Mouse (Mus musculus) heart, embryonic 13.5 days (tissue): ENCODE results near the gene Mafg. TPM values are rescaled to one million over a fixed set of nuclear protein-coding genes. Genes with fewer than 3 reads are reported as not detected.

Experiments used
- ATAC-seq: fragments of 200-750 bp; cut with Nextera tagmentation; 2 replicates; pipeline ENCODE4 v1.8.0; 2017; ENCODE audit warnings: moderate TSS enrichment; ENCODE audit not compliant: insufficient number of reproducible peaks, low FRiP score, low TSS enrichment; ENCODE audit errors: extremely low read depth
- H3K27ac ChIP-seq: fragments of 300-500 bp; sonication (generic); replicated peaks from 2 replicates; pipeline ENCODE4 v1.5.1; 2015; ENCODE audit warnings: moderate library complexity, mild to moderate bottlenecking, inconsistent platforms
- H3K27me3 ChIP-seq: fragments of 300-500 bp; sonication (generic); replicated peaks from 2 replicates; pipeline ENCODE4 v1.6.1; 2015; ENCODE audit warnings: mild to moderate bottlenecking, inconsistent platforms
- H3K36me3 ChIP-seq: fragments of 300-500 bp; sonication (generic); 2 replicates; pipeline ENCODE4 v1.6.1; 2015; ENCODE audit warnings: mild to moderate bottlenecking, inconsistent platforms
- H3K4me1 ChIP-seq: fragments of 300-500 bp; sonication (generic); 2 replicates; pipeline ENCODE4 v1.6.1; 2015; ENCODE audit warnings: inconsistent platforms
- H3K4me2 ChIP-seq: fragments of 300-500 bp; sonication (generic); 2 replicates; pipeline ENCODE4 v1.6.1; 2015; ENCODE audit warnings: inconsistent platforms, mild to moderate bottlenecking, moderate library complexity
- H3K4me3 ChIP-seq: fragments of 300-500 bp; sonication (generic); 2 replicates; pipeline ENCODE4 v1.5.1; 2015; ENCODE audit warnings: moderate library complexity, mild to moderate bottlenecking, inconsistent platforms
- H3K9ac ChIP-seq: fragments of 300-500 bp; sonication (generic); 2 replicates; pipeline ENCODE4 v1.6.1; 2015; ENCODE audit warnings: inconsistent platforms, mild to moderate bottlenecking, moderate library complexity
- H3K9me3 ChIP-seq: fragments of 300-500 bp; sonication (generic); 2 replicates; pipeline ENCODE4 v1.6.1; 2016; ENCODE audit warnings: inconsistent platforms
- WGBS: fragments of 180-500 bp; shearing (Covaris S2); methylation state at CpG from one replicate; pipeline ENCODE4 v1.1.7; 2015; ENCODE audit warnings: mixed read lengths; 5-methylcytosine and 5-hydroxymethylcytosine counted together
- polyA plus RNA-seq: library from polyadenylated mRNA; unstranded; fragments of >200 nt; fragmentation: Nextera tagmentation; extraction: Ambion mirVana; gene quantifications from 2 replicates; pipeline ENCODE4 v1.2.1, GENCODE M21; 2015

Mafg gene
- polyA plus RNA-seq, 1 experiment from 2014 or later: 18.1 TPM

GRCm38 (mm10) chr11:120582268-120582981 is 51.0 kb downstream of the Mafg start:
- peaks cover 71% of the 10 kb centered on the region for H3K36me3 ChIP-seq
- 70% methylated on average over 8 of the region's 8 CpGs for WGBS

GRCm38 (mm10) chr11:120581490-120582267 is 51.7 kb downstream of the Mafg start, which contains the start of gene Arhgdia:
TSS of gene Arhgdia (minus strand) at chr11:120581624.
- peak within 1 kb of the TSS; percentile 98 for H3K9ac ChIP-seq
- H3K4me2 ChIP-seq: peak within 1 kb of the TSS; percentile 88
- peak within 1 kb of the TSS; percentile 94 for H3K27ac ChIP-seq
- peak within 1 kb of the TSS; percentile 96 for H3K4me3 ChIP-seq
- peak; percentile 63 for ATAC-seq
- H3K27me3 ChIP-seq: no peaks in the 10 kb centered on the region
- peaks cover 5% of the 10 kb centered on the region for H3K9me3 ChIP-seq
- H3K4me1 ChIP-seq: peaks cover 33% of the 10 kb centered on the region
- peaks cover 71% of the 10 kb centered on the region for H3K36me3 ChIP-seq
- WGBS: 5% methylated on average over 66 of the region's 75 CpGs

More at GRCm38 (mm10) chr11:120582268-120582981, 51.0 kb downstream of the Mafg start:
- Histone ChIP-seq H3K9ac (peak overlapping the region; percentile 98), H3K4me1 (peaks cover 33% of the 10 kb centered on the region), H3K9me3 (peaks cover 5% of the 10 kb centered on the region), H3K27me3 (no peaks in the 10 kb centered on the region), H3K4me3 (peak overlapping the region; percentile 96), H3K4me2 (peak overlapping the region; percentile 88), H3K27ac (peak overlapping the region; percentile 94)
- no peak for ATAC-seq

DNA sequence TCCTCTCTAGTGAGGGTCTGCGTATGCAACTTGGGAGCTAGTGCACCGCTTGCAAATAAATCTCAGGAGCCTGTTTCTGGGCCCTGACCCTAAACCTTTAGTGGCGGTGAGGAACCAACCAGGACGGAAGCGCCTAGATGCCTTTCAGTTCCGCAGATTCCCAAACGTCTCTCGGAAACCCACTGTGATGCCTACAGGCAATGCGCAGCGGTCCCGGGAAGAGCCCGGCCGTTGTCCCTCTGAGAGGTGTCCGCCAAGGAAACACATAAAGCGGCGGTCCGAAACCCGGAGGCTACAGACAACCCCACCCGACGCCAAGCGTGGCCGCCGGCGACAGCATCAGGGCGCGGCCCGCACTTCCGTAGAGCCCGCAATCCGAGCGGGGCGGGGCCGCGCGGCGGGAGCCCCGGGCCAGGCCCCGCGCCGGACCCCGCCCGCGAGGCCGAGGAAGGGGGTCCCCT is 52.5 kb downstream of the Mafg start:
- WGBS: under 1% methylated on average over 43 of the region's 44 CpGs

DNA sequence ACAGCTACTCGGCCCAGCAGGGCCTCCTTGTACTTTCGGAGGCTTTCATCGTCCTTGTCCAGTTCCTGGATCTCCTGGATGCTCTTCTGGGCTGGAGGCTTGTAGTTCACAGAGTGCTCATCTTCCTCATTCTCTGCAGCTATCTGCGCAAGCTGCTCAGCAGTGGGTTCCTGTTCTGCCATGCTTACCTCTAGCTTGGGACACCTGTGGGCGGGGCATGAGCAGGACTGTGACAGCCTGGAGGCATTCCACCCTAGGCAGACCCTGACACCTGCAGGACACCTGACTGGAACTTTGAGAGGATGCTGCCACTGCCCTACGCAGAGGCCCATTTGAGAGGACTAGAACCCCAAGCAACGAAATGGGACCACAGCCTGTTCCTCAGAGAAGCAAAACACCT is 53.2 kb downstream of the Mafg start:
- Histone ChIP-seq H3K9me3 (peaks cover 5% of the 10 kb centered on the region), H3K4me3 (peak overlapping the region; percentile 96), H3K4me1 (peaks cover 33% of the 10 kb centered on the region), H3K4me2 (peak overlapping the region; percentile 88), H3K27me3 (no peaks in the 10 kb centered on the region), H3K9ac (peak overlapping the region; percentile 98), H3K36me3 (peaks cover 60% of the 10 kb centered on the region), H3K27ac (peak overlapping the region; percentile 94)
- 52% methylated on average over 7 of the region's 7 CpGs for WGBS
- ATAC-seq: no peak

More for the DNA sequence above, 52.5 kb downstream of the Mafg start:
- Histone ChIP-seq H3K36me3 (peaks cover 67% of the 10 kb centered on the region), H3K4me3 (peak overlapping the region; percentile 96), H3K4me1 (peaks cover 33% of the 10 kb centered on the region), H3K4me2 (peak overlapping the region; percentile 88), H3K9me3 (peaks cover 5% of the 10 kb centered on the region), H3K27me3 (no peaks in the 10 kb centered on the region), H3K27ac (peak overlapping the region; percentile 94), H3K9ac (peak overlapping the region; percentile 98)
- peak; percentile 49 for ATAC-seq

DNA sequence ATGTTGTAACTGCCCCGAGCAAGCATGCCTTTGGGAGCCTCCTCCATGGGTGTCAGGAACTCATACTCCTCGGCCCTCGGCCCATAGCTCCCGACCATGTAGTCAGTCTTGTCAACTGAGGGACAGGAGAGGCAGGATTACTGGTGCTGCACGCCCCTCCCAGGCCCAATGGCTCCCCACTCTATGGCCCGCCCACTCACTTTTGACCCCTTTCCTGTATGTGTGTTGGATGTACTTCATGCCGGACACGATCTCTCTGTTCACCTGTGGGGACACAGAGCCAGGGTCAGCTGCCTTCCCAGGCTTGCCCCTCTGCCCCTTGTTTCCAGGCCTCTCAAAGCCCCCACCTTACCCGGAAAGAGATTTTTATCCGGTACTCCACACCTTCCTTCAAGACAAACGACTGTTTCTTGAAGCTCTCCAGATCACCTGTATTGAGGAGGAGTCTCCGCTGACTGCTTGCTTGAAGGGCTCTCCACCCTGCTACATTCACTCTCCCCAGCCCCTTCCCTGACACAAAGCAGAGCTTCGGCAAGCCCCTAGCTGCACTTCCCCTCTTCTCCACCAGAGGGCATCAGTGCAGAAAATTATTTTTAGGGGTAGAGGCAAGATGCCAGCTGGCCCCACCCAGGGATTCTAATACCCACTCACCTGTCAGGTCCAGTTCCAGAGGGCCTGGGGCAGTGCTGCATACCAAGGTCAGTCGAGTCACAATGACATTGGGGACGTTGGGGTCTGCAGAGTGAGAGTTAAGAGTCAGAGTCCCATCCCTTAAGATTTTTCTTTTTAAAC is 53.9 kb downstream of the Mafg start:
- peaks cover 55% of the 10 kb centered on the region for H3K36me3 ChIP-seq
- peak overlapping the region; percentile 94 for H3K27ac ChIP-seq
- ATAC-seq: no peak
- 44% methylated on average over 15 of the region's 15 CpGs for WGBS
- peak overlapping the region; percentile 88 for H3K4me2 ChIP-seq
- peaks cover 36% of the 10 kb centered on the region for H3K4me1 ChIP-seq
- peak overlapping the region; percentile 96 for H3K4me3 ChIP-seq
- no peaks in the 10 kb centered on the region for H3K27me3 ChIP-seq
- H3K9me3 ChIP-seq: peaks cover 5% of the 10 kb centered on the region
- peak overlapping the region; percentile 98 for H3K9ac ChIP-seq

DNA sequence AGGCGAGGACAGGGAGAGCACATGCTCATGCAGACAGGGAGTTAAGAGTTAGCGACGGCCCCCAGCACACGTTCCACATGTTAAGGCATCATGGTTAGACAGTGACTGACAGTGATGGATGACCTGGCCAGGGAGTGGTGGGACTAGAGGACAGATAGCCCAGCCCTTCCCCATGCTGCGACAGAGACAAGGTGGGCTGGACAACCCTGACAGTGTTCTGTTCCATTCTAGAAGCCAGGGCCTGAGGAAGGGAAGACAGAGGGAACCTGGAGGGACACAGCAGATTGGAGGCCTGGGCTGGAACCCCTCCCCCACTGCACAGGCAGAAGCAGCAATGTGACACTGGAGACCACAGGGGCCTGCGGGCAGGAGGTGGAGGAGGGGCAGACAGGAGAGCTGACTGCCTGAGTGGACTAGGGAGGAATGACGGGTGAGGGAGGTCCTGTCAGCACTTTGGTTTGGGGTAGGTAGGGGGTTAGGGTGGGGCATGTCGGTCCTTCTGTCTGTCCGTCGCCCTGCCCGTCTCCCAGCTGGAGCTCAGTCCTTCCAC is 54.6 kb downstream of the Mafg start:
- no peak for ATAC-seq
- Histone ChIP-seq H3K4me2 (no peak overlapping the region), H3K4me3 (peak overlapping the region; percentile 96; the same call in 1 of the 2 replicates), H3K27me3 (no peaks in the 10 kb centered on the region), H3K4me1 (peaks cover 44% of the 10 kb centered on the region), H3K27ac (no peak overlapping the region), H3K36me3 (peaks cover 47% of the 10 kb centered on the region), H3K9ac (peak overlapping the region; percentile 98), H3K9me3 (peaks cover 1% of the 10 kb centered on the region; the same call in 1 of the 2 replicates)
- WGBS: 64% methylated on average over 11 of the region's 11 CpGs

GRCm38 (mm10) chr11:120578024-120578693 is 55.2 kb downstream of the Mafg start:
- peaks cover 42% of the 10 kb centered on the region for H3K36me3 ChIP-seq
- ATAC-seq: no peak
- peaks cover 45% of the 10 kb centered on the region for H3K4me1 ChIP-seq
- no peaks in the 10 kb centered on the region for H3K9me3 ChIP-seq
- WGBS: 80% methylated on average over 10 of the region's 10 CpGs
- H3K27me3 ChIP-seq: no peaks in the 10 kb centered on the region
- H3K9ac ChIP-seq: peak overlapping the region; percentile 98
- H3K4me2 ChIP-seq: no peak overlapping the region
- no peak overlapping the region for H3K4me3 ChIP-seq
- H3K27ac ChIP-seq: no peak overlapping the region

DNA sequence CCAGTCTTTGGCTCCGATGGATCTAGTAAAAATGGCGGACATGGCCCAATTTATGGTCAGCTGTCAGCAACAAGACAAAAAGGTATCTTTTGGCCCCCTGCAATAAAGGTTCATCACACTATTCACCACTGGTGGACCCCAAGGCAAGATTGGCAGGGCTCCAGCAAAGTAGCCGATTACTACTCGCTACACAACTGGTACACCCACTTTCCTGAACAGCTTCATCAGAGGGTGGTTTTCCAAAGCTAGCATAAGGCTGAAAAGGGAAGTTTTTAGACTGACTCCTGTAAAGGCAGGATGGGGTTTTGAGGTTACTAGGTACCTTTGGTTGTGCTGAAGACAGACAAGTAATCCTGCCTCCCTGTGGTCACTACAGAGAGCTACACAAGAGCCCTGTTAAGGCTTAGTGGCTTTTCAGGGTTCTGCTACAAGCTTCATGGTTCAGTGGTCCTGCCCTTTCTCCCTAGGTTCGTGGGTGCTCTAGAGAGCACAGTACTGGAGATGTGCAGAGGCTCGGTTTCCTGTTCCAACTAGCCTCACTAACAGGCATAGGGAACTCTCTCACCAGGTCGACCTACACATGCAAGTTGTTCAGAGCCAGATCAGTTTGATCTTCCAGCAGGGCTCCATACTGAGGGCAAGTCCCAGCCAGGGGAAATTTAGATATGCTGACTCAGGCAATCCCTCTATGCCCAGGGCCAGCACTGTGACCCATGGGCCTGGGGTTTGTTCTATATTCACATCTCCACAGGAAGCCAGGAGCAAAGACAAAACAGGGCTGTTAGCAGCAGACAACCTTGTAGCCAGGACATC is 56.0 kb downstream of the Mafg start:
- no peaks in the 10 kb centered on the region for H3K27me3 ChIP-seq
- no peak overlapping the region for H3K4me2 ChIP-seq
- peaks cover 43% of the 10 kb centered on the region for H3K4me1 ChIP-seq
- H3K4me3 ChIP-seq: no peak overlapping the region
- no peak for ATAC-seq
- H3K9ac ChIP-seq: no peak overlapping the region
- no peak overlapping the region for H3K27ac ChIP-seq
- H3K36me3 ChIP-seq: peaks cover 38% of the 10 kb centered on the region
- 86% methylated on average over 7 of the region's 7 CpGs for WGBS
- H3K9me3 ChIP-seq: no peaks in the 10 kb centered on the region

DNA sequence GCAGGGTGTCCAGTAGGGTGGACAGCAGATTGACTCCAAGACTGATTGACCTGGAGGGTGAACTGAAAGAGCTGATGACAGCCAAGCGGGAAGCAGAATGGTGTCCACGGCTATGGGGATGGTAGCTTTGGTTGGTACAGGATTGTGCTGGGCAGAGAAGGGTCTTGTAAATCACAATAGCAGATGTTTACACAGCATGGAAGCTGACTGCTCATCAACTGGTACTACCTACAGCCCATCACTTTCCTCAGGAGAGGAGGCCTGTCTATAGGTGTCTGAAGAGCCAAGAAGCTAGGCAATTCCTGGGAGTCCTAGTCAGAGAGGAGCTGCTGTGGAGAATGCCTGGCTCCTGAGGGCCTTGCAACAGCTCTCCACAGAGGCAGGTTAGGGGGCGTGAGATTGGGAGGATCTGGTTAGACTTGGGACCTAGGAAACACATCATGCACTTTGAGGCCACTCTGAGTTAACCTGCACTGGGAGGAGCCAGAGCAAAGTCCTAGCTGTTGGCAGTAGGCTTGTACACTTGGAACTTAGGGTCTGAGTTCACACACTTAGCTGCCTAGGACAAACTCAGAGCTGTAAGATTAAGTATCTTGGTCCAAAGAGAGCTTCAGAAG is 56.9 kb downstream of the Mafg start:
- 0 out of 2 replicates have a peak overlapping the region, but pooled peaks have one; percentile 24 for H3K9ac ChIP-seq
- no peak overlapping the region for H3K4me3 ChIP-seq
- no peaks in the 10 kb centered on the region for H3K27me3 ChIP-seq
- peaks cover 38% of the 10 kb centered on the region for H3K36me3 ChIP-seq
- peaks cover 42% of the 10 kb centered on the region for H3K4me1 ChIP-seq
- no peaks in the 10 kb centered on the region for H3K9me3 ChIP-seq
- ATAC-seq: no peak
- WGBS: 77% methylated on average over 3 of the region's 3 CpGs
- H3K27ac ChIP-seq: no peak overlapping the region
- H3K4me2 ChIP-seq: no peak overlapping the region
